Comparison of ENCODE assay signal across 29 mouse cellular contexts in genomic region chr13:46532276-46532675, GRCm38 (mm10). TPM values are rescaled to one million over a fixed set of nuclear protein-coding genes. Genes with fewer than 3 reads are reported as not detected.
"Had no signal": no experiment of that assay in that cellular context is flagged by ENCODE, and none has a peak within 500 bp of the region (broad histone marks: within the 10 kb centered on the region; RNA-seq: fewer than 3 reads in every experiment).

No protein-coding gene starts in this region.

- H3K4me3 ChIP-seq: embryonic facial prominence, embryonic 10.5 days; embryonic facial prominence, embryonic 12.5 days; embryonic facial prominence, embryonic 13.5 days; embryonic facial prominence, embryonic 15.5 days; erythroblast, embryonic 14.5 days; forebrain, embryonic 10.5 days; forebrain, embryonic 12.5 days; forebrain, embryonic 13.5 days; forebrain, embryonic 15.5 days; heart, adult 2 months had no signal

- H3K27ac ChIP-seq: embryonic facial prominence, embryonic 10.5 days; embryonic facial prominence, embryonic 12.5 days; embryonic facial prominence, embryonic 13.5 days; embryonic facial prominence, embryonic 15.5 days; forebrain, embryonic 10.5 days; forebrain, embryonic 12.5 days; forebrain, embryonic 13.5 days; forebrain, embryonic 15.5 days; heart, adult 2 months had no signal

- DNase-seq: cerebellum, adult 18-20 months; cerebellum, adult 2 months; cerebellum, adult 8-10 months; cerebellum, adult 9-10 months; cerebellum, adult 9-11 months; cerebellum, postnatal 10 days; cerebellum, postnatal 14 days; cerebellum, postnatal 25 days; cerebellum, postnatal 36 days; embryo, embryonic 11 days; forebrain, postnatal 0 days; gastrocnemius, postnatal 10 days; gastrocnemius, postnatal 14 days; gastrocnemius, postnatal 25 days; gastrocnemius, postnatal 36 days; heart, adult 18-20 months; heart, adult 2 months had no signal

- ATAC-seq: forebrain, embryonic 13.5 days; forebrain, embryonic 14.5 days; forebrain, embryonic 15.5 days; forebrain, embryonic 16.5 days; forebrain, postnatal 0 days had no signal

- H3K4me2 ChIP-seq: embryonic facial prominence, embryonic 12.5 days; embryonic facial prominence, embryonic 13.5 days; embryonic facial prominence, embryonic 15.5 days; forebrain, embryonic 12.5 days; forebrain, embryonic 13.5 days; forebrain, embryonic 15.5 days had no signal

- H3K9me3 ChIP-seq: embryonic facial prominence, embryonic 10.5 days; embryonic facial prominence, embryonic 12.5 days; embryonic facial prominence, embryonic 13.5 days; embryonic facial prominence, embryonic 15.5 days; forebrain, embryonic 10.5 days; forebrain, embryonic 12.5 days; forebrain, embryonic 13.5 days; forebrain, embryonic 15.5 days had no signal

- H3K27me3 ChIP-seq: embryonic facial prominence, embryonic 12.5 days; forebrain, embryonic 15.5 days had no signal

- H3K9ac ChIP-seq: embryonic facial prominence, embryonic 12.5 days; embryonic facial prominence, embryonic 13.5 days; embryonic facial prominence, embryonic 15.5 days; forebrain, embryonic 12.5 days; forebrain, embryonic 13.5 days; forebrain, embryonic 15.5 days; forebrain, postnatal 0 days had no signal

- H3K36me3 ChIP-seq: embryonic facial prominence, embryonic 10.5 days; embryonic facial prominence, embryonic 12.5 days; embryonic facial prominence, embryonic 13.5 days; embryonic facial prominence, embryonic 15.5 days; forebrain, embryonic 10.5 days; forebrain, embryonic 12.5 days; forebrain, embryonic 15.5 days had no signal

RNA-seq across cellular contexts. Expression of gene Cap2, which starts 30.6 kb away (rescaled TPM):
- total RNA-seq: granulocyte monocyte progenitor cell, adult 5-6 weeks had no signal
- polyA plus RNA-seq: erythroblast, embryonic 14.5 days had no signal
